Mouse (Mus musculus): ENCODE results near the gene Prp2. TPM values are rescaled to one million over a fixed set of nuclear protein-coding genes. Genes with fewer than 3 reads are reported as not detected.
"Not testable (repeated sequence)": the region's sequence is repeated elsewhere in the genome, so short reads cannot be mapped to it uniquely, and the experiment has no call there.

Gene Prp2
- not detected in 2 replicates for polyA plus RNA-seq (2016; fragmentation: Nextera tagmentation; extraction: Ambion mirVana)

DNA sequence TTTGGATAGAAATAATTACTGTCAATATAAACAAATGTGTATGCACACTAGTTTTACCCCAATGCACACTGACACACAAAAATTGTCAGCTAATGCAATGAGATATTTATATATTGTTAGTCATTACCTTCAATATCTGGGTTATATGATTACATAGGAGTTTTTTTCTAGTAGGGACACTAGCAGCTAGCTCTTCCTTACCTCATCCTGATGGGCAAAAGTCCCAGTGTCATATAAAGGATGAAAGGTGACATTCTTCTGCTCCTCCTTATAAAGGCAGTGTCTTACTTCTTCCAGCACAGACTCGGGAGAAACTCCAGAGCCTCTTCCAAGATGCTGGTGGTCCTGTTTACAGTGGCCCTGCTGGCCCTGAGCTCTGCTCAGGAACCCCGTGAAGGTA lies at the start of gene Prp2:
Gene Prp2 (plus strand): TSS at position 301 of the 400 bp plus-strand sequence.
- H3K27me3 ChIP-seq (ENCODE audit: low read depth, poor library complexity, severe bottlenecking); H3K27ac ChIP-seq; H3K4me1 ChIP-seq; H3K4me3 ChIP-seq; H3K36me3 ChIP-seq; DNase-seq (ENCODE audit: low spot score); H3K9me3 ChIP-seq (replicated peaks): not testable (repeated sequence)
- 80% methylated on average over 2 of the region's 2 CpGs for WGBS

DNA sequence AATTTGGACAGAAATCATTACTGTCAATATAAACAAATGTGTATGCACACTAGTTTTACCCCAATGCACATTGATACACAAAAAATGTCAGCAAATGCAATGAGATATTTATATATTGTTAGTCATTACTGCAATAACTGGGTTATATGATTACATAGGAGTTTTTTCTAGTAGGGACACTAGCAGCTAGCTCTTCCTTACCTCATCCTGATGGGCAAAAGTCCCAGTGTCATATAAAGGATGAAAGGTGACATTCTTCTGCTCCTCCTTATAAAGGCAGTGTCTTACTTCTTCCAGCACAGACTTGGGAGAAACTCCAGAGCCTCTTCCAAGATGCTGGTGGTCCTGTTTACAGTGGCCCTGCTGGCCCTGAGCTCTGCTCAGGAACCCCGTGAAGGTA lies 26.2 kb upstream of the Prp2 start, which contains the start of gene Prh1:
Gene Prh1 (plus strand): TSS at position 301 of the 400 bp plus-strand sequence.
- H3K27me3 ChIP-seq (ENCODE audit: low read depth, poor library complexity, severe bottlenecking); H3K4me3 ChIP-seq; DNase-seq (ENCODE audit: low spot score); H3K4me1 ChIP-seq; H3K27ac ChIP-seq; H3K36me3 ChIP-seq; H3K9me3 ChIP-seq (replicated peaks): not testable (repeated sequence)
- WGBS, result 89% methylated on average over 1 of the region's 1 CpGs

DNA sequence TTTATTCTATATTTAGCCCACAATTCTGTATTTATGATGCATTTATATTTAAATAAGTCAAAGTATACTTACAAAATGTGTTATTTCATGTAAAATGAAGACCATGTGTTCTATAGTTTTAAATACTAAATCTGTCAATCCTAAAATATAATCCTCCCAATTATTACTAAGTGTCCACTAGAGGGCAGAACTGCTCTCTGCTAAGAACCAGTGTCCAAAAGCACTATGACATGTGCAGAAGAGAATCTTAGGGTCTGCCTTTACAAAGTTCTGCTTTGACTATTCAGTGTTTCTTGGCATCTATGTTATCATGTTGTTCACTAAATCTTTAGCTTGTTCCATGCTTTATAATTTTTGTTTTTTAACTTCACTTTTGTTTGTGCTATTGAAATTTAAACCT lies 53.7 kb downstream of the Prp2 start:
- H3K4me3 ChIP-seq, result no peak overlapping the region
- H3K4me1 ChIP-seq, result no peaks in the 10 kb centered on the region
- no peak for DNase-seq (ENCODE audit: low spot score)
- no peak overlapping the region for H3K27ac ChIP-seq
- H3K36me3 ChIP-seq, result no peaks in the 10 kb centered on the region
- no peaks in the 10 kb centered on the region for H3K27me3 ChIP-seq (ENCODE audit: low read depth, poor library complexity, severe bottlenecking)
- no peaks in the 10 kb centered on the region for H3K9me3 ChIP-seq (replicated peaks)

Other genes starting within 250 kb of the Prp2 start
- gene Gm8882, start 231.8 kb upstream of the Prp2 start, polyA plus RNA-seq (2016; fragmentation: Nextera tagmentation; extraction: Ambion mirVana), result not detected in 2 replicates
- gene Prh1, start 26.1 kb upstream of the Prp2 start, polyA plus RNA-seq (2016; fragmentation: Nextera tagmentation; extraction: Ambion mirVana), result not detected in 2 replicates
- not detected in 2 replicates for gene A630073D07Rik, start 55.6 kb downstream of the Prp2 start, polyA plus RNA-seq (2016; fragmentation: Nextera tagmentation; extraction: Ambion mirVana)
- gene Tas2r120, start 61.0 kb downstream of the Prp2 start, polyA plus RNA-seq (2016; fragmentation: Nextera tagmentation; extraction: Ambion mirVana), result not detected in 2 replicates
- not detected in 2 replicates for gene Tas2r121, start 105.1 kb downstream of the Prp2 start, polyA plus RNA-seq (2016; fragmentation: Nextera tagmentation; extraction: Ambion mirVana)
- gene Tas2r122, start 116.0 kb downstream of the Prp2 start, polyA plus RNA-seq (2016; fragmentation: Nextera tagmentation; extraction: Ambion mirVana), result not detected in 2 replicates
- gene Tas2r115, start 142.1 kb downstream of the Prp2 start, polyA plus RNA-seq (2016; fragmentation: Nextera tagmentation; extraction: Ambion mirVana), result not detected in 2 replicates
- not detected in 2 replicates for gene Tas2r124, start 158.8 kb downstream of the Prp2 start, polyA plus RNA-seq (2016; fragmentation: Nextera tagmentation; extraction: Ambion mirVana)
- not detected in 2 replicates for gene Tas2r102, start 166.2 kb downstream of the Prp2 start, polyA plus RNA-seq (2016; fragmentation: Nextera tagmentation; extraction: Ambion mirVana)
- not detected in 2 replicates for gene Tas2r136, start 182.2 kb downstream of the Prp2 start, polyA plus RNA-seq (2016; fragmentation: Nextera tagmentation; extraction: Ambion mirVana)
- gene Tas2r117, start 206.9 kb downstream of the Prp2 start, polyA plus RNA-seq (2016; fragmentation: Nextera tagmentation; extraction: Ambion mirVana), result not detected in 2 replicates

Measured in limb, embryonic 10.5 days (tissue).